Mouse (Mus musculus) T-helper 1 cell (primary cell): ENCODE results near the gene Tmcc3.

Experiments
- in situ Hi-C: fragments of 300-600 bp; cut with MboI, MseI; formaldehyde crosslinking; loops from one replicate; pipeline ENCODE4 v1.15.1; 2025; ENCODE audit warnings: high pct_unique_total_duplicates

The Tmcc3 gene

DNA sequence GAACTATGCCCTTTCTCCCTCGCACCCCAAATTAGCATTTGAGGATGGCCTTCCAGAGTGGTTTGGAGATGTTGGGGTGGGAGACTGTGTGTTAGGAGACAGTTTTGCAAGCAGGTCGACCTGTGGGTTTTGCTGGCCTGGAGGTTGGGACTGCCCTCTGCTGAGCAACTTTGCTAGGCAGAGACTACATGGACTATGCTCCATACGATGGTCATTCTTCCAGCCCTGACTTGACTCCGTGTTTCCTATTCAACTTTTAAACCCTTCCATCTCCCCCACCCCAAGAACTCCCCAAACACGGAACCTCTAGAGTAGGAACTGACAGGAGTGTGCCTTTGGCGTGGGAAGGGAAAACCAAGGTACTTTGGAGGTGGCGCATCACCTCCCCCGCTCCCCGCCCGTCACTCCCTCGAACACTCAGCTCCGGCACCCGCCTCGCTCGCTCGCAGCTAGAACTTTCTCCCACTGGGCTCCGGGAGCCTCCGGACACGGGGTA is at the start of gene Tmcc3:
Tmcc3 (plus strand) TSS at position 439 of the 496 bp plus-strand sequence.
- in situ Hi-C loops: no loop called here

DNA sequence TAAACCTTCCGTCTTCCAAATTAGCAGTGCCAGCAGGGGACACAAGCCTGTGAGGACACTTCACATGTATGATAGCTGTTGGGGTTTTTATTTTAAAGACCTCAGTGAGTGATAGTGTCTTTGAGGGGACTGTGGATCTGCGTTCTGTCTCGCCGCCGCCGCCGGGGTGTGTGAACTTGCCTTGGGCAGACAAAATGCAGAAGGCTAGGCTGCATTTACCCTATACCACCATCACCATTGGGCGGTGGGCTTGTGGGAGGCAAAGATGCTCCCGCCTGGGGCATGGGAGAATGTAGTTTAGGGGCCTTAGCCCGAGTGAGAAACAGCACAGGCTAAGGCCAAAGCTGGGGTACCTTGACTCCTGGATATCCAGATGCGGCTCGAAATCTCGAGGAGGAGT is 49.1 kb upstream of the Tmcc3 start:
- in situ Hi-C loops: no loop called here

- in situ Hi-C loops: no loop called here
These were observed 48.5 kb upstream of the Tmcc3 start for GRCm38 (mm10) chr10:94263211-94263610.

DNA sequence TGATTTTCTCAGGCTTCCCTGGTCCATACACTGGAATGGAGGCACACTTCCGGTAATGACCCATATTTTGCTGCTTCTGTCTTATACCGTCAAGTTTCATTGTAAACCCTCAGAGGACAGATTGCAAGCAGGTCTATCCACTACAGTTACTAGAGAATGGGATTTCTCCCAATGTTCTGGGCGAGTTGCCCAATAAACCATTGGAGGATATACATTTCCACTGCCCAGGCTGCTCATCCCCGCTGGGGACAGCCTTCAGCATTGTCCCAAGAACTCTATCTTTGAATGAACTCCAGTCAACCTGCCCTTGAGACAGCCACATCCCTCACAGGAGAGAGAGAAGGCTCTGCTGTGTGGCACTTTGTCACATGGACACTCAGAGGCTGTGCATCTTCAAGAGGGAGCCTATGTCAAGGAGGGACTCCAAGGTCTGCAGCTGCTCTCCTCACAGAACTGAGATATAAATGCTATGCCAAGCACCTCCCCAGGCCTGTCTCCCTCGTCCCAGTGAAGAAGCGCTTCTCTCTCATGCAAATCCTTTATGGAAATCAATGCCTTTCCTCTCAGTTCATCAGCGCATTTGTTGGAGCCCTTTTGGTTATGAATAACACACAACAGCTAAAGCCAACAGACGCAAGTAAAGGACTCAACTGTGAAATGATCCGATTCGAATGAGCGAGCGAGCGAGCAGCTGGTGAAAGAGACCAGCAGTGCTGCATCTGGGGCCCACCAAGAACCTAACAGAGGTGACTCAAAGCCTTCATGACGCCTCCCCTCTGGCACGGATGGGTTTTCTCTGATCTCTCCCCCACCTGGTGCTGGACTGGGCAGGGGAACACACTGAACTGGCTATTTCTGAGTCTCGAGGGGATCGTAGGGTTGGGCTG is 45.9 kb upstream of the Tmcc3 start:
- in situ Hi-C loops: no loop called here

DNA sequence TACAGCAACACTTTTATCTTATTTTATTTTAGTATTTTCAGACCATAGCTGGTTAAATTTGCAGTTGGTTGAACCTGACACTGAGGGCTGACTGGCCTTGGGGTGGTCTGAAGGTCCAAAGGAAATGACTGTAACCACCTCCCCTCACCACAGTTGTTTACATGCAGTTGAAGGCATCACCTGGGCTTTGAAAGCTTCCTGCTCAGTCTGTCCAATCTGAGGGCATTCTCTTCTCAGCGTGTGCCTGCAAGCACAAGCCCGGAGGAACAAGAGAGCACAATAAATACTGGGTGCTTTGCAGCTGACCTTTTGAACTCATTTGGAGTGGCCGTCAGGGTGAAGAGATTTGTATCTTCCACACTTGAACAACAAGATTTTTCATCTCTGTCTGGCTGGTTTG is 36.4 kb upstream of the Tmcc3 start:
- in situ Hi-C loops: no loop called here

DNA sequence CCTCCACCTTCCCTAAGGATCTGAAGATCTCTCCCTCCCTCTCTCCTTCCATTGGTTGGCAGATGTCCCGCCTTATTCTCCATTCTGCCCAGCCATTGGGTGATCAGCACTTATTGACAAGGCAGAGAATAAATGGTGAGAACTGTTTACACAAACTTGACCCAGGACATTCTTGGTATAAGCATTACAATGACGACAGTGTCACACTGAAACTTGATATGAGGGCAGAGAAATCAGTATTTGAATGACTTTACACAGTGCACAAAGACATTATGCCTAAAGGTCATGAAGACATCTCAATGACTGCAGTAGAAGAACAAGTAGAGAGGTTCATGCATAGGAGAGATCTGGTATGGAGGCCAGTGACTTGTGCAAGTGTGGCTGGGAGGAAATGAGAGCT is 35.2 kb upstream of the Tmcc3 start:
- in situ Hi-C loops: no loop called here

DNA sequence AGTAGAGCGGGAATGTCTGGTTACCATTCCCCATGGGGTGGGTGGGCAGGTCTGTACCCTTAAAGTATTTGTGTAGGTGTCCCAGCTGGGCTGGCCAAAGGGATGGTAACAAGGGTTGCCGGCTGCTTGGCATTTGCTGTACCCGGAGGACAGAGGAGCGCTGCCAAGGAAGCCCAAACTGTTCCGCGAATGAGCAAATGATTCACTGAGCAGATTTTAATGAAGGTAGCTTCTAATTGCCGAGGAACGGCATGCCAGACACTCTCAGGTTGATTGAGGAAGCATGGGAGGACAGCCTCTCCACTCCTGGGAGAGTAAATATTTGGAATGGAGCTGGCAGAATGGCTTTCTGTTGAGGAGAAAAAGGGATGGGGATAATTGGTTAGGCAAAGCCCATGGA is 29.6 kb upstream of the Tmcc3 start:
- in situ Hi-C loops: no loop called here

- in situ Hi-C loops: no loop called here
These were observed 29.0 kb upstream of the Tmcc3 start for GRCm38 (mm10) chr10:94282797-94283196.

DNA sequence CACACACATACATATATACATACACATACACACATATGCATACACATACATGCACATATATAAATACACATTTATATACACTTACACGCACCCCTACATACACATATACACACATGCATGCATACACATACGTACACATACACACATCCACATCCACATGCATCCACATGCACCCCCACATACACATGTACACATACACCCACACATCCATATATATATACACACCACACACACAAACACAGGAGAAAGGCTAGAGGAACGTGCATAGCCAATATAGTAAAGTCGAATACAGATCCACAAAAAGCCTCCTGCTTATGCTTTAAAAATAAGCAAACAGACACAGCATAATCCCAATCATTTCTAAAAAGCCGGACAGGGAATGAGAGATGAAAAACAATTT is 17.3 kb upstream of the Tmcc3 start:
- in situ Hi-C loops: no loop called here

- in situ Hi-C loops: no loop called here
These were observed 16.6 kb upstream of the Tmcc3 start for GRCm38 (mm10) chr10:94294933-94295750.

DNA sequence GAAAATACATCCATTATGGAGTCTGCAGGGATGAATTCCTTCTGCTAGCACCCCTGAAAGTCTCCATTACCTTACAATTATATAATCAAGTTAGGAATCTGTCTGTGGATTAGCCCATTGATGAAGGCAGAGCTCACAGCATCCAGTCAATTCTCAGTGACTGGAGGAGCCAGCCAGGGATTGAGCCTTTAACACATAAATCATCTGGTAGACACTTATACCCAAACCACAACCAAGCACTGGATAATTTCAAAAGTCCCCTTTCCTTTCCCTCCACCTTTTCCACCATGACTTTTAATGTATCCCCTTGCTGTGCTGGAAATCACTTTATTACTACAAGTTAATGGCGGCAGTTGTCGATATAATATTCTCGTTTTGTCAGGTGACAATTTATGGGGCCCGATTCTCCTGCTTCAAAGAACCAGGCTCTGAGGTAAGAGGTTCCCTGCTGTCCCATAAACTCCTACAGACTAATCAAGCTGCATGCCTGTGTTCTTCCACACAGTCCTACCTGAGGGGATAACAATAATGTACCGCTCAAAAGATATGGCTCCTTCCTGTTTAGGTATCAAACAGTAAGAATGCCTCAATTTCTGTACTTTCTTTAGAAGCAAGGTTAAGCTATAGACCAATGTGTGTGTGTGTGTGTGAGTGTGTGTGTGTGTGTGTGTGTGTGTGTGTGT is 15.7 kb upstream of the Tmcc3 start:
- in situ Hi-C loops: no loop called here

GRCm38 (mm10) chr10:94298471-94298870 is 13.3 kb upstream of the Tmcc3 start, which contains the start of gene Gm4792:
Gm4792 (minus strand) TSS chr10:94298703.
- in situ Hi-C loops: no loop called here

DNA sequence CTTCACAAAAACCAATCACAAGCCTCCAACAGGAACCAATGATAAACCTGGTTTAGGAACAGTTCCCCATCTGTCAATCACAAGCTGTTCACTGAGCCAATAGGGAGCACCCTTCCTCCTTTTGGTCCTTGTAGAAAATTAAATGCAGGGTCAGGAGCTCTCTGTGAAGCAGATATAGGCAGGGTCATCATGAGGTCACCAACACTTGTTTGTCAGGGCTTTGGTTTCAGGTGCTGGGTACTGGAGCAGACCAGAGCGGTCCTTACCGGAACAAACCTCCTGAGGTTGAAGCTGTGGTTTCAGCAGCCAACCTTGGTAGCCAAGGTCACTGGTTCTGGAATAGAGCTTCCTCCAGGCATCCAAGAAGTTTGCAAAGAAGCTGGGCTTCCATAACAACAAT is 12.4 kb upstream of the Tmcc3 start:
- in situ Hi-C loops: no loop called here

DNA sequence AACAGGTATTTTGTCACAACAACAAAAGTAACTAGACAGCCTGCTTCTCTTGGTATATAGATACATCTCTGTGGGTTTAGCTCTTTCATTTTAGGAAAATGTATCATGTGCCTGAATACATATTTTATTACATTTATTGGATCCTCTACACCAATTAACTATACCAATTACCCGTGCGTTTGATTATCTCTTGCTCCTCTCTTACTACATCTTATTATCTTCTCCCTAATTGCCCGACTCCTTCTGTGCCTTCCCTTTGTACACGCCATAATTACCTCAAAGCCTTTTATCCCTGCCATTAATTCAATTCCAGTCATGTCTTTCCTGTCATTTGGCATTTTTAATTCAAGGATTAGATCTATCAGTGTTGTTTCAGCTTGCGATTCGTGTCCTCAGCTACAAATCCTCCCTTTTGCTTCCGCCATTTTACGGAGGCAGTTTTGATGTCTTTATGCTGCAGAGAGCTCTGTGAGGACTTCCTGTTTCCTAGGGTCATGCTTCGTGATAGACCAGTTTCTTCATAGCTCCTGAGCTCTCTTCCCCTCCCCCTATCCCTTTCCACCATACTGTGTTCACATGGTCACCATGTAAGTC is 7.6 kb upstream of the Tmcc3 start:
- in situ Hi-C loops: no loop called here

- in situ Hi-C loops: no loop called here
These were observed 6.2 kb upstream of the Tmcc3 start for GRCm38 (mm10) chr10:94305526-94305925.

DNA sequence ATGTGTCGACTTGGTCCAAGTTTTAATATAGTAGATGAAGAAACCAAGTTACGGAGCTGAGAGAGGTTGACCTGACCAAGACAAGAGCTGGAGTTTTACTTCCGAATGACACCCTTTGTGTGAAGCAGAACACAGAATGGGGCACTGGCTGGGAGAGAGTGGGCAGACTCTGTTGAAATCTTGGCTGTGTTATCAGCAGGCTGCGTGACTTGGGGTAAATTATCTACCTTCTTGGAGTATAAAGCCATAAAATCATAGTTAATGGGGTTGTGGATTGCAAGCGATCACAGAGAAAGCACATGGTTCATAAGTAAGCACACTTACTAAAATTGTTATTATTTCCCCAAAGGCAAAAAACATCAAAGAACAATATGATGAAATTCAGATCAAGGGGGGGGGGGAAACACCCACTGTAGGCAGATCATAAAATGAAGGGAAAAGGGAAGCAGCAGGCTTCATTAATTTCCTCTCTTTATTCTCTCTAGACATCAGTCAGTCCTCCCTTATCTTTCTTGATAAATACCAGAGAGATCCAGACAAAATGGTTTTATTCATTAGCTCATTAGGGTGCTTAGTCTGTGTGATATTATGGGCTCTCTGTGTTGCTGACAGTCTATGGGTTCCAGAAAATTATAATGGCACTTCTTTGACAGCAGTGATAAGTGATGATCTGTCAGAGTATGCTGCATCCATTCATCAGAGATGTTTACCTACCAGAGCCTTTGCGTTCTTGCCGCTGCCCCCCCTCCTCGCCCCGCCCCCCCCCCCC is 1.1 kb upstream of the Tmcc3 start:
- in situ Hi-C loops: no loop called here

DNA sequence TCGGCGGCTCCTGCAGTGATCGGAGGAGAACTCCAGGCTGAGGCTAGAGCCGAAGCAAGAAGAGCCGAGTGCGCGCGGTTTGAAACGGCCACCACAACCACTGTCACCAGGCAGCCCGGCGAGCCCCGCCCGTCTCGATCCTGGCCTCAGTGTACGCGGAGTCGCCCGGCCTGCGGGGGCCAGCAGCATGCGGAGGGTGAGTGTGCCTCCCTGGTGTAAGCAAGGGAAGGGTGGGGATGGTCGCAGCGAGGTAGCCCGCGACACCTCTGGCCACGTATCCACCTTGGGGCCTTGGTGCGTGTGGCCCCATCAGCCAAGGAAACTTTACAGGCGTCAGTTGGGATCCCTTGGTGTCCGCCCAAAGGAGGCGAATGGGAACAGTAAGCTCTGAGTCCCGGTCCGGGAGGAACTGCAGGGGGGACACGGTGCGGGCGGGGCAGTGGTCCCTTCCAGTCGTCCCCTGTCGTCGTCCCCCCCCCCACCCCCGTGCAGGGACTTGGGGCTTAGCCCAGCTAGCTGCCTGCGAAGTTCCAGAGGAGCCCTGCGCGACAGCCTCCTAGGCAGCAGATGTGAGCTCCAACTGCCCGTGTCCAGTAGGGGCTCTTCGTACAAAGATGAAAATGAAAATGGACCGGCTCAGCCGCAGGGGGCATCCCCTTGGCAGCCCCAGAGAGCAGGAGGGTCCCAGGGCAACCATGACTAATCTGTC is 412 bp downstream of the Tmcc3 start:
- in situ Hi-C loops: no loop called here

- in situ Hi-C loops: no loop called here
These were observed 1.4 kb downstream of the Tmcc3 start for GRCm38 (mm10) chr10:94313146-94313545.

GRCm38 (mm10) chr10:94318574-94318973 is 6.8 kb downstream of the Tmcc3 start:
- in situ Hi-C loops: no loop called here

DNA sequence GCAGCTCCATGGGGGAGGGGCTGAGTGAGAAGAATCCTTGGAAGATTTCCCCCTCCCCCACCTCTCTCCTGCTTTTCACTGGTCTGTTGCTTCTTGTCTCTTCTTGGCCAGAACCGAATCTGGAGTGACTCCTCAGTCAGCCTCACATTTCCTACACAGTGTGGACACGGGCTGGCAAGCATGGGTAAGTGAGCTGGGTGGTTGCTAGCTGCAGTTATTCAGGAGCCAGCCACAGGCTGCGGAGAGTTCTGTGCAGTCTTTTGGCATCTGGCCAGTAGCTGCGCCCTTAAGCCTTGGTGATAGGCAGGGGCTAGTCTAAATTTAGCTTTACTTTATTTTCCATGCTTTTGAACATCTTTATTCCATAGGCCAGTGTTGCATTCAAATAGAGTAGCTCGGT is 18.2 kb downstream of the Tmcc3 start:
- in situ Hi-C loops: no loop called here
